Mouse (Mus musculus): ENCODE data around the gene Cemip. TPM values are rescaled to one million over a fixed set of nuclear protein-coding genes. Genes with fewer than 3 reads are reported as not detected.
"Not testable (repeated sequence)": the region's sequence is repeated elsewhere in the genome, so short reads cannot be mapped to it uniquely, and the experiment has no call there.

Gene Cemip
- total RNA-seq, 2 experiments from 2014 or later, result 16.9 to 21.5 TPM

DNA sequence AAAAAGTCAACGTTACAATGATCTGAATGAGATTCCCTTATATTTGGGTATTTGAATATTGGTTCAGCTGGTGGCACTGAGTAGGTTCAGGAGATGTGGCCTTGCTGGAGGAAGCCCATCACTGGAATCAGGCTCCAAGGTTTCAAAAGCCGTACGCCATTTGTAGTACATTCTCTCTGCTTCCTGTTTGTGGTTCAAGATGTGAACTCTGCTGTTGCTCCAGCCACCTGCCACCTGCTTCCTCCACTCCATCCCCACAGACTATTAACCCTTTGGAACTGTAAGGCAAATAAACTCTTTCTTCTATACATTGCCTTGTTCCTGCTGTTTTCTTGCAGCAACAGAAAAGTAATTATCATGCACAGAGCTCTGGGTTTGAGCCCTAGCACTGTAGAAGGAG lies 174.4 kb downstream of the Cemip start:
- intact Hi-C loops (cut with DNase I), result loop anchor here (5.0 to 10.0 kb wide), 4 partner anchors 175 to 533 kb away; partner anchors contain the start of gene Cemip
- no peak for DNase-seq (ENCODE audit: low spot score in 2 of 2)

DNA sequence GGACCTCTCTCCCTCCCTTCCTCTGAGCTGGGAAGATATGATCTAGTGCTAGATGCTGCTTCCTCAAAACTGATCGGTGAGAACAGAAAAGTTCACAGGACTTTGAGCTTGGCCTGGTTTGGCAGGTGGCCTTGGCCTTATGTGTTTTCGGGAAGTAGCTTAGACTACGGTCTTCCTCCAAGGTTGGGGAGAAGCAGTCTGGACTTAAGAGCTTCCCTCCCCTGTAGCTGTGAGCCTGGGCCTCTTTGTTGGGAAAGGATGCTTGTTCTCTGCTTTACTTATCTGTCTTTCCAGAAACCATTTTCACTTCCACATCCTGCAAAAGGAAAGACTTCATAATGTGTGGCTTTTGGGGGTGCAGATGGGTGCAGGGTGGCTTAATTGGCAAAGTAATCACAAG lies 181.5 kb downstream of the Cemip start:
- intact Hi-C loops (cut with DNase I), result no loop called here
- no peak for DNase-seq (ENCODE audit: low spot score in 2 of 2)

- intact Hi-C loops (cut with DNase I), result no loop called here
- DNase-seq (ENCODE audit: low spot score in 2 of 2), result no peak
Observed at GRCm38 (mm10) chr7:83902296-83903145, 183.8 kb downstream of the Cemip start.

DNA sequence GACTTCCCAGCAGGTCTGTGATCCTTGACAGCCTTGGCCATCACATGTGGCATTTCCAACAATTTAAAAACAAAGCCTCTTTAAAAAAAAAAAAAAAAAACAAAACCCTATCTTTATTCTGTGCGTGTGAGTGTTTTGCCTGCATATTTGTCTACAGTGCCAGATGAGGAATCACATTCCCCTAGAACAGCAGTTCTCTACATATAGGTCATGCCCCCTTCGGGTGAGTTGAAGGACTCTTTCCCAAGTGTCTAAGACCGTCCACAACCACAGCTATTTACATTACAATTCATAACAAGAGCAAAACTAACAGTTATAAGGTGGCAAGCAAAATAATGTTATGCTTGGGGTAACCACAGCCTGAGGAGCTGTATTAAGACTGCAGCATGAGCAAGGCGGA lies 184.9 kb downstream of the Cemip start:
- DNase-seq (ENCODE audit: low spot score in 2 of 2), result no peak
- intact Hi-C loops (cut with DNase I), result no loop called here

GRCm38 (mm10) chr7:83900519-83900918 lies 185.8 kb downstream of the Cemip start:
- intact Hi-C loops (cut with DNase I), result no loop called here
- no peak for DNase-seq (ENCODE audit: low spot score in 2 of 2)

DNA sequence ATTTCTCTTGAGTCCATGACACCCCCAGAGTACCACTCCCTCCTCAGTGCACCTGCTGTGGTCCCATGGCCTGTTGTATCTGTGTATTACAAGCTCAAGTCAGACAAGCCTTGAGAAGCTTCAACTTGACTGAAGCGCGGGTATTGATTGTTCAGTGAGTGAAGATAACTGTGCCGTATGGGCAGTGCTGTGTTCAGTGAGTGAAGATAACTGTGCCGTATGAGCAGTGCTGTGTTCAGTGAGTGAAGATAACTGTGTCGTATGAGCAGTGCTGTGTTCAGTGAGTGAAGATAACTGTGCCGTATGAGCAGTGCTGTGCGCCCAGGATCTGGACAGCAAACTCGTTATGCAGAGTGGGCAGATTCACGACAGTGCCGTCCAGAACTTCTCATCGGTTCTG lies 188.0 kb downstream of the Cemip start:
- intact Hi-C loops (cut with DNase I), result no loop called here

DNA sequence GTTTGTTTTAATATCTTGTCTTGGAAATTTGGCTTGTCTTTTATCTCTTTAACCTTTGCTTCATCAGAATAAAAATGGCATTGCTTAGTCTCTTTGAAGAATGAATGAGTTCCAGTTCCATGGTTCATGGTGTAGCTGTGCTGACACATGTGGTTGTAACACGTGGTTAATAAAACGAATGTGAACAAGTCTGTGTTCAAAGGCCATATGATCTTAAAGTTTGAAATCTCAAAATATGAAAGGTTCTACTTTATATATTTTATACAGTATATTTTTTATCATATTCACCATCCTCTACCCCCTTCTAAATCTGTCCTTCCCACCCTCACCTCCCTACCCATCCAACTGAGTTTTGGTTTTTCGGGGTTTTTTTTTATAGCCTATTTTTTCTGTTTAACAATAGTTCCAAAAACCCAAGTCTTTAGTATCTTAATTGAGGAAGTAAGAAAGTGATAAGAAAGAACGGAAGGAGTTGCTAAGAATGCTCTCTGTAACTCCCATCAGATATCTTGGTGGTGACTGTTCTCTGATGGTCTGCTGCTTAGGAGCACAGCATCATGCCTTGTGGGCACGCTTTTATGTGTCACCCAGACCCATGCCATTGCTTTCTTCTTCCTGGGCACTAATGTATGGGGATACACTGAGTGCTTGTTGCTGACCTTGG lies 190.1 kb downstream of the Cemip start:
- DNase-seq (ENCODE audit: low spot score in 2 of 2), result no peak
- intact Hi-C loops (cut with DNase I), result no loop called here

More for the DNA sequence above, 188.0 kb downstream of the Cemip start:
- DNase-seq (ENCODE audit: low spot score in 2 of 2), result no peak

GRCm38 (mm10) chr7:83894348-83894747 lies 192.0 kb downstream of the Cemip start:
- intact Hi-C loops (cut with DNase I), result no loop called here
- no peak for DNase-seq (ENCODE audit: low spot score in 2 of 2)

DNA sequence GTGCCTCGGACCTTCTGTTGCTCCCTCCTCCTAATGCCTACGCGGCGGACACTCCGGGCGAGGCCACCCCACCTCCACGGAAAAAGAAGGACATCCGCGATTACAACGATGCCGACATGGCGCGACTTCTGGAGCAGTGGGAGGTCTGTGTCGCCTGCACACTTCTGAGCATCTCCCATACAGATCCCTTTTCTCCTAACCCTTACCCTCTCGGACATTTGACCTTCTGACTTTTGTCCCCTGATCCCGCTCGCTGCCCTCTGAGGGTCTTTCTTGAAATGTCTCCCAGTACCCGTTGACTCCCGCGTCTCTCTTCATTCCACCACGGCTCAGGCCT lies 194.0 kb downstream of the Cemip start:
- intact Hi-C loops (cut with DNase I), result no loop called here
- no peak for DNase-seq (ENCODE audit: low spot score in 2 of 2)

GRCm38 (mm10) chr7:83891433-83892332 lies 194.6 kb downstream of the Cemip start:
- intact Hi-C loops (cut with DNase I), result no loop called here
- DNase-seq (ENCODE audit: low spot score in 2 of 2), result peak; percentile 96 to 99

GRCm38 (mm10) chr7:83889946-83890345 lies 196.4 kb downstream of the Cemip start:
- not testable (repeated sequence) for DNase-seq (ENCODE audit: low spot score in 2 of 2)
- intact Hi-C loops (cut with DNase I), result loop anchor here (5.0 kb wide), 1 partner anchor 223 kb away; no protein-coding TSS in a partner anchor

GRCm38 (mm10) chr7:83889383-83889782 lies 196.9 kb downstream of the Cemip start:
- intact Hi-C loops (cut with DNase I), result loop anchor here (5.0 kb wide), 1 partner anchor 222 kb away; no protein-coding TSS in a partner anchor

GRCm38 (mm10) chr7:83886366-83887129 lies 199.8 kb downstream of the Cemip start:
- no peak for DNase-seq (ENCODE audit: low spot score in 2 of 2)
- intact Hi-C loops (cut with DNase I), result loop anchor here (5.0 kb wide), 1 partner anchor 219 kb away; no protein-coding TSS in a partner anchor

More at GRCm38 (mm10) chr7:83889383-83889782, 196.9 kb downstream of the Cemip start:
- no peak for DNase-seq (ENCODE audit: low spot score in 2 of 2)

- no peak for DNase-seq (ENCODE audit: low spot score in 2 of 2)
- intact Hi-C loops (cut with DNase I), result loop anchor here (5.0 kb wide), 1 partner anchor 219 kb away; no protein-coding TSS in a partner anchor
Observed at GRCm38 (mm10) chr7:83885835-83886234, 200.5 kb downstream of the Cemip start.

- DNase-seq (ENCODE audit: low spot score in 2 of 2), result no peak
- intact Hi-C loops (cut with DNase I), result loop anchor here (5.0 kb wide), 2 partner anchors 218 to 318 kb away; no protein-coding TSS in a partner anchor
Observed at GRCm38 (mm10) chr7:83884921-83885532, 201.3 kb downstream of the Cemip start.

- intact Hi-C loops (cut with DNase I), result loop anchor here (5.0 kb wide), 1 partner anchor 317 kb away; no protein-coding TSS in a partner anchor
- DNase-seq (ENCODE audit: low spot score in 2 of 2), result peak; percentile 91 to 96
Observed at GRCm38 (mm10) chr7:83884021-83884658, 202.2 kb downstream of the Cemip start, which contains the start of the genes Tlnrd1 and Mesd. Gene Tlnrd1 (minus strand): TSS chr7:83884305. Gene Mesd (plus strand): TSS chr7:83884466.

DNA sequence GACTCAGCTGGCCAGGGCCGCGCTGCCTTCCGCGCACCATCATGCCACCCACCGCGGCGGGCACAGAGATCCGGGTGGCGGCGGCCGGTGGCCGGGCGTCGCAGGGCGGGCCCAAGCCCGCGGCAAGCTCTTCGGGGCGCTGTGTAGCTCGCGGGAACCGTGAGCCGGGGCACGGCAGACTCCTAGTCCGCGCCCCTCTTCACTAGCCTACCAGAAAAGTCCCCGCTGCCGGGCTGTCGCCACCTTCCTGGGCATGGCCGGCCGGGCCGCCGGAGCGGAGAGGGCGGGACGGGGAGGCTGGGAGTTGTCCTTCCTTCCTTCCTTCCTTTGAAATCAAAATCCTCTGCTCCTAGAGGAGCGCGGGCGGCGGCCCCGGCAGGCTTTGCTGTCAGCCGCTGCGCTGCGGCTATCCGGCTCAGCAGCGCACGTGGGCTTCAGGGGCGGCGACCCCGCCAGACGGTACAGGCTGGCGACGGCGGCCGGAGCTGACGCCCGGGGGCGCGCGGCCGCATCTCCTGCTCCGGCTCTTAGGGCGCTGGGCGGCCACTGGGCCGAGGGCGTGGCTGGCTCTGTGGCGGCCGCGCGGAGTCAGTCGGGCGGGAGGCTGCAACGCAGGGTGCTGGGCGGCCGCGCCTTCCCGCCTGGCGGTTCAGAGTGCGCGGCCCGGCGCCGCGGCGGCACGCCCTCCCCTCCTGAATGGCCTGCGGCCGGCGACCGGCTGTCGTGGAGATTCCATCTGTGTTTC lies 202.9 kb downstream of the Cemip start:
- intact Hi-C loops (cut with DNase I), result loop anchor here (2.0 to 5.0 kb wide), 2 partner anchors 67 to 316 kb away; no protein-coding TSS in a partner anchor
- DNase-seq (ENCODE audit: low spot score in 2 of 2), result peak; percentile 50 to 72

All from left cerebral cortex, postnatal 25 days (tissue).